Mouse (Mus musculus) layer of hippocampus, postnatal 10 days (tissue): Measurements from ENCODE around the gene Tbc1d2b. TPM values are rescaled to one million over a fixed set of nuclear protein-coding genes. Genes with fewer than 3 reads are reported as not detected.

Experiments
- DNase-seq, 2 experiments: peaks; one replicate each; pipeline ENCODE4 v3.0.0; 2021; ENCODE audit warnings: low spot score in 2 of 2
- total RNA-seq, 2 experiments: library from RNA; stranded (reverse); gene quantifications; 2 replicates each; pipeline ENCODE4 v1.2.3; 2021

Gene Tbc1d2b
- total RNA-seq, 2 experiments from 2014 or later = 12.9 to 14.3 TPM

DNA sequence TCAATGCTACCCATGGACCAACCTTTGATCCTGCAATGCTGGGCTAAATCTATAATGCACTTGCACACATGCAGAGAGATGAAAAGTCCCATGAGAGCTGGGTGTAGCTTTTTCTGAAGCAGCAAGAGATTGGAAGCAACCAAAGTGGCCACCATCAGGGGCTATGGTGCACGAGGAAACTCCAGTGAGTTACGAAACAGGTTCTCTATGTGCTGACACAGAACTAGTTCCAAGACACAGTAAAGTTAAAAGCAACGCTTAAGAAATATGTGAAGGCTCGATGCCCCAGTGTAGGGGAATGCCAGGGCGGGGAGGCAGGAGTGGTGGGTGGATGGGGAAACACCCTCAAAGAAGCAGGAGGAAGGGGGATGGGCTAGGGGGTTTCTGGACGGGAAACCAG, 61.9 kb downstream of the Tbc1d2b start:
- DNase-seq = no peak

DNA sequence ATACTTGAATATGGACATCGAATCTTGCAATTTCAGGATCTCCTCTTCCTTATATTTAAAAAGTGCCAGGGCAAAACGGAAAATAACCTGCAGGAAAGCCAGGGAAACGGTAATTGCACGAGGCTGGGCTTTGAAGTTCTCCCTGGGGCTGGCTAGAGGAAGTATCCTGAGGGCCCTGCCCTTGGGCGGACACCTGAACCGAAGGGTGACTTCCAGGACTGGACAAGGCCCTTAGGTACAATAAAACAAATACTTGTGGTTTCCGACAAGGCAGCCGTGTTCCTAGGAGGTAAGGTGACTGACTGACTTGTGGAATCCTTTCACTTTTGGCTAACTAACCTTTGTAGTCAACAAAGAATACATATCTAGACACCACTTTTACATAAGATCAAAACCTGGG, 62.8 kb downstream of the Tbc1d2b start:
- DNase-seq = no peak

DNA sequence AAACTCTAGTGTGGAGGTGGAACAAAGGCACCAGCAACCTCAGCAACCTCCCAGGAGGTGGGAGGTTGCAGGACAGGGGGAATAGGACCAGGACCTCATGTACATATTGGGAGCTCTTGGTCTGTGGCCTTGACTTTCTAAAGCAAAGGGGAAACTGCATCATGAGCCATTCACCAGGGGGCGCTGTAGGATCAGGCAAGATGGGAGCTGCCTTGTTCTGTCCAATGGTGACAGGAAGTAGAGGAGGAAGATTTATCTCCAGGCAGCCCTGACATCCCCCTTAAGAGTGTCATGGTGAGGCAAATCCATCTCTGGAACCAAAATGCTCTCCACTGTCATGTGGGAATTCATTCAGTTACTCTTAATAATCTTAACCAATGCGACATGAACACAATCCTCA, 64.1 kb downstream of the Tbc1d2b start:
- peak; percentile 89 to 90 for DNase-seq

DNA sequence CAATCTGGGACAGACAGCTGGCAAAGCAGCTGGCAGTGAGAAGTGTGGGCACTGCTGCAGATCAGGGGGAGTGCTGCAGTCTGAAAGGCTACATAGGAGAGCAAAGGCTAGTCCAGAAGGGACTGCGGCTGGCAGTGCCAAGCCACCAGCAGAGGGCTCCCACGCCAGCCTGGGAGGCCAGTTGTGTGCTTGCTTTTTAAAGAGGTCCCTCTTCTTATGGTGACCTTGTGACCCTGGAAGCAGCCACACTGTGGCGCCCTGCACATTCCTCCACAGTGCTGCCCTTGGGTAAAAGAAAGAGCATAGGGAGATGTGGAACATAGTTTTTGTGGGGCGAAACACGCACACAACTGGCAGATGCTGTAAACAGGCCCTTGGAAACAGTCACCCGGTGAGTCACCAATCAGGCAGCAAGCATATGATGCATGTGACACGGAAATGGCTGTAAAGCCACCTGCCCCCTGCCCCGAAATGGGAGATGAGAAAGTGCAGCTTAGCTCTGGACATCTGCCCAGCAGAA, 66.1 kb downstream of the Tbc1d2b start:
- no peak for DNase-seq

DNA sequence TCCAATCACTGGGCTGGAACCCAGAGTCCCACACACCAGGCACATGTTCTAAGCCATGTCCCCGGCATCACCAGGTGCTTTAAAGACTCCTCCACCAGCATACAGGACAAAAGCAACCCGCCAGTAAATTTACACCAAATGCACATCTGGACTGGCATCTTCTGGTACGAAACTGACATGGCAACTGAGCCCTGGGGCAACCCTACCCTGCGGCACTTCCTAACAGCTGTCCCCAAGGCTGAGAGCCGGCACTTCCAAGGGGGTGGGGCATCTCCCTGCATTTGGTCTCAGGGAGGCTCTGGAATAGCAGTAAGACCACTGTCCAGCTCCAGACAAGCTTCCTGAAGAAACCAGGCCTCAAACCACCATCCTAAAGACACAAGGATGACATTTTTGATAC, 67.4 kb downstream of the Tbc1d2b start:
- DNase-seq = no peak

DNA sequence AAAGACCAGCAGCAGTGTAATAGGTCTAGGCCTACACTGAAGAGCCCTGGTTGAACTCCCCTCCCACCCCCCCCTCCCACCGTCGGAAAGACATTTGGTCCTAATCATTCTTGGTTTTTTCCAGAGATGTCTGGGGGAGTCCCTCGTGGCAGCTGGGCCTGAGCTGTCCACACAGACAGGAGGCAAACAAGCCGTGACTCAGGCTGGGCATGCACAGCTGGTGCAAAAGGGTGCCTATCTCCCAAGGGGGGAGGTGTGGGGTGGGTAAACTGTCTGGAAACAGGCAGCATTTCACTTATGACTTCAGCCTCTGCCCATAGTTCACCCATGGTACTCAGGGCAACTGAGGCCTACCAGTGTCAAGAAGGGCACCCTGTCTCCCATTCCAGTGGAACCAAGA, 69.1 kb downstream of the Tbc1d2b start:
- no peak for DNase-seq

DNA sequence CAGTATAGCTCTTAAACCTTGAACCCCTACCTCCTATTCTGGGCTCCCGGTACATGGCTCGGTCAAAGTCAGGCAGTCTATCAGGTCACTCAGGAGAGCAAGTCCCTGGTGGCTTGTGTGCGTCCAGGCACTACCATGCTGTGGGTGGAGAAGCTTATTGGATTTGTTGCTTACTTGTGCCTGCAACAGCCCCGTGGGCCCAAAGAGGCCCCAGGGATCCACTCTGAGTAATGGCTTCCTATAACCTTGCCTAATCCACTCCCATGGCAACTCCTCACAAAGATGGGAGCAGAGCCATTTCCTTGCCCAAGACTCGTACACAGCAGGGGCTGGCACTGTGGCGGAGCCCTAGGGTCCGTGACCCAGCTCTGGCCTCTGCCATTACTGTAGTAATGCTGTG, 69.5 kb downstream of the Tbc1d2b start:
- DNase-seq = no peak

DNA sequence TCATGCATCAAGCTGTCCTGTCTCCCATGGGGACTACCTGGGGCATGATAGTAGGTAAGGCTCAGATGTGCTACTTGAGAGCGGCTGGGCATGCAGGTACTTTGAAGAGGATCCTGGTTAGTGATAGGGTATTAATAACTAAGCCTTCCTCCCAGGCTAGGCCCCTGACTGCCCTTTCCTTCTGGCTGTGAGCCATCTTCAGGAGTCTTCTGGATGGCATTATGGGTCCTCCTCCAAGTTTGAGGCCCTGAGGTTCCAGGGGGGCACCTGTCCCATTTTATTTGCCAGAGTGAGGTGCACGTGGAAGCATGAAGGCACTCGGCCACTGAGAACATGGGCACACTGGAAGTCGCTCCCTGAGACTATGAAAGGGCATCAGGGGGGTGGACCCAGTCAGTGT, 70.1 kb downstream of the Tbc1d2b start:
- DNase-seq = no peak

DNA sequence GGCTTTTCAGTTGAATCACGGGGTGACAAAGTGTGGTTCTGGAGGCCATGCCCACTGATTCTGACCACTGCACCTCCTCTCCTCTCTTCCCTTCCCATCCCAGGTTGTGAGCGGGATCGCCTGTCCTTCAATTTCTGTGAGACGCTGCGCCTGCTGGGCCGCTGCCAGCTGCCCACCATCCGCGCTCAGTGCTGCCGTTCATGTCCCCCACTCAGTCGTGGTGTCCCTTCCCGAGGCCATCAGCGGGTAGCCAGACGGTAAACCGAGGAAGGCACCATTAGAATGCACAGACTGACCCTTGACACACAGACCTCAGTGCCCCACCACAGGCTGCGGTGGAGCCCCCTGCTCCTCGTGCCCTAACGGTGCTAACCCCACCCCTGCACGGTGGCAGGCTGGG, 71.0 kb downstream of the Tbc1d2b start:
- no peak for DNase-seq

DNA sequence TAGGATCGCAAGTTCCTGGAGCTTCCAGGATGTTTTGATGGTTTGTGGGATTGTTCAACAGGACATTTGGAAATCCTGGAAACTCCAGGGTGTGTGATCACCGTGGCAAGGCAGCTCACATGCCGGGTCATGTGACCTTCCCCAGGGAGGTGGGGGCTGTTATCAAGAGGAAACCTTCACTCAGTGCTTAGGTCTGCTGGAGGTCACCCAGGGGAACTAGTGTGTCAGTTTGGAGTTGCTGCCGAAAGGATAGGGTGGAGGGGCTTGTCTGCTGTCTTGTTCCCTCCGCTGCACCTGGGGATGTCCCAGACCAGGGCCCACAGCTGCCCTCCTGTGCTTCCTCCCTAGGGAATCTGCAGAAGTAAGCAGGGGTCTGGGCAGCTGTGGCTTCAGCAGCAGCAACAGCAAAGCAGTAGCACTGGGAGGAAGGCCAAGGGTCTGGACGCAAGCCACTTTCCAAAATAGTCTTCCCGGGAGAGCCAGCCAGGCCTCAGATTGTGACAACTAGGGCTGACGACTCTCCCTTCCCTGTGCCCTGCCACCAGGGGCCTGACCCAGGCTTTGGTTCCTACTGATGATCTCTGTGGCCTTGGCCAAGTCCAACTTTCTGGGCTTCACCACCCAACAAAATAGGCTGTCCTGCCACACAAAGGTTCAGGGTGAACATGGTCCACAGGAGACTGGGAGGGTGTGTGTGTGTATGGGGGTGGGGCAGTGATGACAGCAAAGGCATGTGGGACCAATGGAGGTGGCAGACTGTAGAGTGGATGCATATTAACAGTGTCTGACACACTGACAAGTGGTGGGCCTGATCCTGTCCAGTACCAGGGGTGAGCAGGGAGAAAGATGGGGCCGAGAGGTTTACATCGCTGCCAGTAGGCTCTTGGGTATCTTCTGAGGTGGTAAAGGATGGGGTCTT, 71.8 kb downstream of the Tbc1d2b start:
- DNase-seq = peak; percentile 59 to 68

DNA sequence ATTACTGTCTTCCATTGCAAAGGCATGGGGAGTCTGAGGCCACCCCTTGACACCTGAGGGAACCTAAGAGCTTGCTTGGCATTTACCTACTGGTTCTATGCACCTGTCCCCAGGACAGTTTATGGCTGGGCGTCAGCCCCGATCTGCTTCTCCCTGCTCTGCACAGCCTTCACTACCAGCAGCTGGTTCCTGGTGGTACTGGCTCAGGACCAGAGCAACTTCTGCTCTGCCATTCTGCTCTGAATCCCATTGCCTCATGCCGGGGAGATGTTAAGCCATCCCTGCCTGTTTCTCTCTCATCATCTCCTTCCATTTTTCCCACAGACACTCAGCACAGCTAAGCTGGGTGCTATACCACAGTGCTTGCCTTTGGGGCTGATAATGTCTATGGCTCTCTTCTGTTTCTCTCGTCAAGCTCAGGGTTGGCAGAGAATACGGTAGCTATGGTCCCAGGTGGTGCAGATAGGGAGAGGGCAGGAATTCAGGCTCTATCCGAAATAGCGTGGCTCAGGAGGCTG, 72.7 kb downstream of the Tbc1d2b start:
- DNase-seq = peak; percentile 41 to 48

DNA sequence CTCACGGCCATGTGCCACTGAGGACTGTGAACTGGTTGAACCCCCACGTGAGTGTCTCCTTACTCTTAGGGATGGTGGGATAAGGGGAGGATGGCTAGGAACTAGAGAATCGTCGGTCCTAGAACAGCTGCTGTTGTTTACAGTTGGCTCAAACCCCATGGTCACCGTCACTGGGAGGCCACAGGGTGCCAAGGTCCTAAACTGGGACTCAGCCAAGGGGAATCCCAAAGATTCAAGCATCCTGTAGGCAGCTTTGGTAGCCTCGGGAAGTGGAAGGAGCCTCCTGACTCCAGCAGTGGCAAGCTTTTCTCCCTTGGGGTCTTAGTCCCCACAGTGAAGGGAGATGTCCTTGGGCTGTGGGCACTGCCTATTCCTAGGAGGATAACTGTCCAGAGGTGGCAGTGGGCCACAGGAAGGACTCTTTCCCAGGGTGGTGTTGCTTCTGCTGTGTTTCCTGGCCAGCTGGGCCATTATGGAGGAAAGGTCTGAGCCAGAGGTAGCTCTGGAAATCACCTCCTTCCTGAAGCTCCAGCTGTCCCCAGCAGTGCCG, 73.4 kb downstream of the Tbc1d2b start:
- no peak for DNase-seq

DNA sequence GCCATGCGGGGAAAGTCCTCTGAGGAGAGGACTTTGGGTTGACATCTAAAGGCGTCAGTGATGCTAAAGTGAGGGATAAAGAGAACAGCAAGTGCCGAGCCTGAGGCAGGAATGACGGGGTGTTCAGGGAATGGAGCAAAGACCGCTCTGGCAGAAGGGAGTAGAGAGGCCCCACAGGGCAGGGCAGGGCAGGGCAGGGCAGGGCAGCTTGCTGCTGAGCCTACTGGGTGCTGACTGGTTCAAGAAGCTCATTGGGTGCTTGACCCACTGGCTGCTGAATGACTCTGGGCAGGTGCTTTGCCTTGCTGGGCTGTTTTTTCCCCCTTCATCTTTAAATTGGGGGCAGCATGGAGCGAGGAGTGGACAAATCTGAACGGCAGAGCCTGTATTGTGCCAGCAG, 74.3 kb downstream of the Tbc1d2b start:
- no peak for DNase-seq

DNA sequence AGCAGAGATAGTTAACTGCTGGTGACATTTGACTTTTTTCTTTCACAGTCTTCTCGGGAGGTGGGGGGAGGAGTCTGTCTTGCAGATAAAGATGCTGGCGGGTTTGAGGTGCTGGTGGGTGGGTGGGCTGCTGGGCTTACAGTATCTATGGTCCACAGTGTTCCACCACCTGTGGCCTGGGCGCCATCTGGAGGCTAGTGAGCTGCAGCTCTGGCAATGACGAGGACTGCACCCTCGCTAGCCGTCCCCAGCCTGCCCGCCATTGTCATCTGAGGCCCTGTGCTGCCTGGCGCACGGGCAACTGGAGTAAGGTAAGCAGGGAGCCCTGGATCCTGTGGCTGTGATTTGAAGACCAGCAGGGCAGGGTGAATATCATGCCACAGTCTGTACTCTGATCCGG, 75.6 kb downstream of the Tbc1d2b start:
- DNase-seq = no peak

DNA sequence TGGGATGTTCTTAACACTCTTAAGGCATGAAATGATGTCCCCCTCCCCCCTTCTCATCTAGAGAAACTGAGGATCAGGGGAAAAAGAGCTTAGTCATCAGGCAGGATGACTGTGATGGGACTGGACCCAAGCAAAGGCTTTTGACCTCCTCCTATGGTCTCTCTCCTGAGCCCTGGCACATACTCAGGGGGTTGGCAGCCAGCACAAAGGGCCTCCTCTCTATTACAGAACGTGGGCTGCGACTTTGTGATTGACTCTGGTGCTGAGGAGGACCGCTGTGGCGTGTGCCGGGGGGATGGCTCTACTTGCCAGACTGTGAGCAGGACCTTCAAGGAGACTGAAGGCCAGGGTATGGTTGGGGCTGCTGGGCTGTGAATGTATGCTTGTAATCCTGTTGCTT, 81.2 kb downstream of the Tbc1d2b start:
- DNase-seq = no peak

DNA sequence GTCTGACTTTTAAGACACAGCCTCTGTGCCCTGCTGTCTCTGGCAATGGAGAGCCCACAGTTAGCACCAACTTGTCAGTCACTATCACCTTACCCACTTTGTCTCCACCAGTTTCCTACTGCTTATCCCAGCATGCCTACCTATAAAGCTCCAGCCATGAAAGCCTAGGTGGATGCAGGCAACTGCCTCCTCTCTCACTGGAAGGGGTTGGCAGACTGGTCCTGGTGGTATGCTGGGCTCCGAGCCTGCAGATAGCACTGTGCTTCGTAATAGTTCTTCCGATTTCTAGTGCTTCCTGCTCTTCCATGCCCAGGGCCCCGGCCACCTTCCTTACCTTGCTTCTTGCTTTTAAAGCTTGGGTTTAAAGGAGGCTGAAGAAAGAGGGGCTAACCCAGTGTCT, 81.7 kb downstream of the Tbc1d2b start:
- DNase-seq = no peak

DNA sequence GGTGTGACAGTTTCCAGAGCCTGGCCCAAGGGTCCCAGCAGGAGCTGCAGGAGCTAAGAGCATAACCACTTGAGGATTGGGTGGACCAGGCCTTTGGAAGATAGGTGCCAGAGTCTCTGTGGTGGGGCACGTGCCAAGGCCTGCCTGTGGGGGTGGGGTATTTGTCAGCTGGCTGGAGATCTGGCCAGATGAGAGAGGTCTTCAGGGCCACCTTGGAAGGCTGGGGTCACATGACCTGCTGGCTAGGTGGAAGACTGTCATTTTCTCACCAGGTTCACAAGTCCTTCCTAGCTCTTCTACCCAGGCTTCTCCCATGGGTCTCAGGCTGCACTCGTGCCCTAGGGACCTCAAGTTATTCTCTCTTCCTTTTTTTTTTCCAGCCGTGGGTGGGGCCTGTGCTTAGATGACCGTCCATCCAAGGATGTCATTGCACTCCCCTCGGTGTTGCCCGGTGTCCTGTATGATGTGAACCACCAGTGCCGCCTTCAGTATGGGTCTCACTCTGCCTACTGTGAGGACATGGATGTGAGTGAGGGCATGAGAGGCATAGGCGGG, 85.2 kb downstream of the Tbc1d2b start:
- no peak for DNase-seq

DNA sequence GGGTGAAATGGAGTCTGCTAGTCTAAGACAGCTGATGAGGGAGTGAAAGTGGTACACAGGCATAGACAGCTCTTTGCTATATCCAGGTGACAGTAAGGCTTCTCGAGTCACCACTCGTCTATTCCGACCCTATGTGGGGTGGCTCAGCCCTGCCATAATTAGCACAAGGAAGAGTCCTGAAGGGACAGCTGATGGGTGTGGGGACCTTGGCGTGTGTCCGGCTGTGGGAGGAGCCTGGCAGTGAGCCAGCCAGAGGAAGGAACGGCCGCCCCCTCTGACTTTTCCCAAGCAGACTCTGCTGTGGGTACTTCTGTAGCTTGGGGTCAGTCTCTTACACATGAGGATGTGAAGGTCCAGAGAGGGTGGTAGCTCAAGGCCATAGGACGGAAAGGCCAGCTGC, 86.5 kb downstream of the Tbc1d2b start:
- DNase-seq = no peak

DNA sequence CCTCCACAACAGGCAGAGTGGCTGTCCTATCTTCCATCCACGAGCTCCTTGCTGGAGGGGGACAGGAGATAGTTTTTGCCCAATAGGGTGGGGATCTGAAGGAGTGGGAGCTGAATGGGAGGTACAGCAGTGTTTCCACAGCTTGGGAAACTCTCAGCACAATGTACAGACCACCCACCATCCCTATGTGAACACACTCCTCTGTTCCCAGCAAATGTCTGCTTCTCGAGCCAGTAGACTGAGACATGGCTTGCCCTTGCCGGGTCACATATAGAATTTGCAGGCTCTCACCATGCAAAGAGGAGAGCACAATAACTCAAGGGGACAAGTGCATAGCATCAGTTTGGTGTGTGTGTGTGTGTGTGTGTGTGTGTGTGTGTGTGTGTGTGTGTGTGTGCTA, 87.1 kb downstream of the Tbc1d2b start:
- DNase-seq = no peak

DNA sequence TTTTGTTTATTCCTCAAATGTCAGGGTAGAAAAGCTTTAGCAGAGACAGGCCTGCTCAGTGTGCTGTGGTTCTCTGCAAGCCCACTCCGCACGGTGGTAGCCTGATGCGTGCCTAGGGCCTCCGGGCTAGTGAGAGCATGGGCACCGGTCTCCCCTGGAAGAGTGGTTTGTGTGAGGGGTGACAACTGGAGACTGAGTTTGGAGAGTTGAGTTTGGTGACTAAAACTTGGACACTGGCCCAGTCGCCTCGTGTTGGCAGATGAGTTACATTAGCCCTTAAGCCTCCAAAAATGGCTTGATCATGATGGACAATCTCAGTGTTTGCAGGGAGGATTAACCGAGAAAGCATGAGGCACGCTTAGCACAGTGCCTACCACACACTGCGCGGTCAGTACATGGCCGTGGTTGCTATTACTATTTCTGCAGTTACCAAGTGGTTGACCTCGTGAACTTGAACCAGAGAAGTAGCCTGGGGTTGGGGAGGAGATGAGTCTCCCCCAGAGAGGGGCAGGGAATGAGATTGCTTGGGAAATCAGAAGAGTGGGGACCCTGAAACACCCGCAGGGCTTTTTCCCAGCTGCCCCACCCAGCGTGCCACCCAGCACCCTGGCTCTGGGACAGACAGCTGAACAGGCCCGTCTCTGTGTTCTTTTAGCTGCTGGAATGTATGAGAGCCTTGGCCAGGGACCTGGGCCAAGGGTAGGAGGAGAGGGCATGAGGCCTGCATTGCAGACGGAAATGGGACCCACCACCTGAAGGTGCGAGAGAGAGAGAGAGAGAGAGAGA, 87.8 kb downstream of the Tbc1d2b start:
- DNase-seq = peak in 1 of 2 experiments; percentile 36

DNA sequence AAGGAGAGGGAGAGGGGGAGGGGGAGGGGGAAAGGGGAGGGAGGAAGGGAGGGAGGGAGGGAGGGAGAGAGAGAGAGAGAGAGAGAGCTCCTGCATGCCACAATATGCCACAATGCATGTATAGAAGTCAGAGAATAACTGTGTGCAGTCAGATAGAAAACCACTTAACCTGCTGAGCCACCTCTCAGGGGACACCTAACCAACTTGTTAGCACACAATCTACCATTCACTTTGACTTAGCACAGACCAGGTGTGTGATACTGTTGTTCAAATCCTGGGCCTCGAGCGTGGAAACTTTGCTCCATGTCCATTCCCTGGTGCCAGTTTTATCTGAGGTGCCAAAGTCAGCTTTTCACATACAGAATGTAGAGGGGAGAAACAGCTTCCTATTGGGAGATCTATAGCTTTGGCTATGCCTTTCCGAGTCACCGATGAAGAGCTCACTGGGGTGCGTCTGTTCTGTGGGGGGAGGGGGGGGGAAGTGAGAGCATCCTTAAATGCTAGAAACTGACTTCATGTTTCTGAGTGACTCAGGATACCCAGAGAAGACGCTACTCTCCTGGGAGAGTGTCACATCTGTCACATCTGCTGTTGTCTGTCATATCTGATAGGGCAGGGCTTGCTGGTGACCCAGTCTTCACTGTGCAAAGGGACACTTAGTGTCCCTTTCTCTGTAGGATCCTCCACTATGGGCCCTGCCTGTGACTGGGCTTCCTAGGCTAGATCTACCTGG, 88.8 kb downstream of the Tbc1d2b start:
- no peak for DNase-seq
